ENCODE assay signal across 25 mouse cellular contexts in the genomic region with DNA sequence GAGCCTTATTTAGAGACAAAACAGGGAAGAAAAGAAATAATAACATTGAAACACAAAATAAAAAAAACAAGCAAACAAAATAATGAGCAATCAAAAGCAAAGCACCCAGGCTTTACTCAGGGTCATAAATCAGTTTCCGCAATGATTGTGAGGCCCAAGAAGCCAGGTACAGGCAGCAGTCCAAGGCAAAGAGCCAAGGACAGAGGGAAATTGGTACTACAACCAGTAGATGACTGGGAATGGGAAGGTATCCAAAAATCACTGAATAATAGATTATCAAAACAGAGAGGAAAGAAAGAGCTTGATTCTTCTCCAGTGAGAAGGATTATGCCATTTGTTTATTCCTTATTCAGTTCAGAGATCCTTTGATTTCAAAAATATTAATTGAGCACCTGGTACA.
A peak's percentile ranks its signal among the peaks of the same experiment; 100 is the strongest.
DNase-seq lines count a peak whose midpoint lies in the region; ATAC-seq and TF ChIP-seq lines count a peak whose summit lies in the region.
"Had no signal": no experiment of that assay in that cellular context is flagged by ENCODE, and none has a peak within 500 bp of the region (broad histone marks: within the 10 kb centered on the region; RNA-seq: fewer than 3 reads in every experiment).

No protein-coding gene starts in this region.

- H3K4me3 ChIP-seq in hindbrain, postnatal 0 days (ENCODE audit: low read length), result no peak overlapping the region
- H3K4me3 ChIP-seq in hindbrain, embryonic 16.5 days (ENCODE audit: low read length), result no peak overlapping the region
- no peak overlapping the region for H3K4me3 ChIP-seq in hindbrain, embryonic 14.5 days (replicated peaks; ENCODE audit: low read length)
- H3K4me3 ChIP-seq: embryonic facial prominence, embryonic 13.5 days; heart, adult 2 months; heart, embryonic 13.5 days; hindbrain, embryonic 12.5 days; limb, embryonic 10.5 days; midbrain, embryonic 12.5 days had no signal

- no peak for TF ChIP-seq CTCF in hindbrain, postnatal 0 days (IDR thresholded peaks at IDR 0.05; ENCODE audit: low read depth)

- no peaks in the 10 kb centered on the region for H3K27me3 ChIP-seq in hindbrain, postnatal 0 days (ENCODE audit: insufficient read depth, low read length)
- no peaks in the 10 kb centered on the region for H3K27me3 ChIP-seq in hindbrain, embryonic 16.5 days (replicated peaks; ENCODE audit: control insufficient read depth, insufficient read depth, low read length)
- H3K27me3 ChIP-seq in hindbrain, embryonic 14.5 days (ENCODE audit: control insufficient read depth, insufficient read depth, low read length), result no peaks in the 10 kb centered on the region
- H3K27me3 ChIP-seq: embryonic facial prominence, embryonic 13.5 days; heart, embryonic 13.5 days; hindbrain, embryonic 12.5 days; midbrain, embryonic 12.5 days had no signal

- ATAC-seq in cerebellum, adult (ENCODE audit: insufficient number of reproducible peaks, low FRiP score, low TSS enrichment), result no peak
- no peak for ATAC-seq in hindbrain, postnatal 0 days
- ATAC-seq in hindbrain, embryonic 16.5 days, result no peak
- no peak for ATAC-seq in hindbrain, embryonic 14.5 days (ENCODE audit: low FRiP score)
- ATAC-seq: forebrain, postnatal 0 days; liver, postnatal 0 days; Patski had no signal

- no peaks in the 10 kb centered on the region for H3K36me3 ChIP-seq in hindbrain, postnatal 0 days (ENCODE audit: insufficient read depth, low read length)
- H3K36me3 ChIP-seq in hindbrain, embryonic 16.5 days (ENCODE audit: control insufficient read depth, insufficient read depth, low read length), result no peaks in the 10 kb centered on the region
- H3K36me3 ChIP-seq in hindbrain, embryonic 14.5 days (replicated peaks; ENCODE audit: control insufficient read depth, insufficient read depth), result no peaks in the 10 kb centered on the region
- H3K36me3 ChIP-seq: embryonic facial prominence, embryonic 13.5 days; heart, embryonic 13.5 days; hindbrain, embryonic 12.5 days; limb, embryonic 10.5 days; midbrain, embryonic 12.5 days had no signal

- H3K4me2 ChIP-seq in hindbrain, postnatal 0 days (ENCODE audit: low read depth, low read length), result no peak overlapping the region
- no peak overlapping the region for H3K4me2 ChIP-seq in hindbrain, embryonic 16.5 days (ENCODE audit: low read length)
- no peak overlapping the region for H3K4me2 ChIP-seq in hindbrain, embryonic 14.5 days (replicated peaks)
- H3K4me2 ChIP-seq: embryonic facial prominence, embryonic 13.5 days; heart, embryonic 13.5 days; hindbrain, embryonic 12.5 days; midbrain, embryonic 12.5 days had no signal

- H3K4me1 ChIP-seq in hindbrain, postnatal 0 days (ENCODE audit: insufficient read depth, low read length), result no peaks in the 10 kb centered on the region
- H3K4me1 ChIP-seq in hindbrain, embryonic 16.5 days (ENCODE audit: control insufficient read depth, insufficient read depth, low read depth, low read length), result no peaks in the 10 kb centered on the region
- no peaks in the 10 kb centered on the region for H3K4me1 ChIP-seq in hindbrain, embryonic 14.5 days (replicated peaks; ENCODE audit: control insufficient read depth, insufficient read depth, low read length)
- H3K4me1 ChIP-seq: embryonic facial prominence, embryonic 13.5 days; heart, embryonic 13.5 days; hindbrain, embryonic 12.5 days; limb, embryonic 10.5 days; midbrain, embryonic 12.5 days had no signal

- 64% methylated on average over 1 of the region's 1 CpGs for WGBS in hindbrain, postnatal 0 days
- 69% methylated on average over 1 of the region's 1 CpGs for WGBS in hindbrain, embryonic 16.5 days
- WGBS in hindbrain, embryonic 14.5 days, result 85% methylated on average over 1 of the region's 1 CpGs

- DNase-seq in cerebellum, postnatal 10 days, result peak; percentile 70 to 77
- peak; percentile 18 for DNase-seq in hindbrain, postnatal 0 days (ENCODE audit: low spot score)
- DNase-seq in NIH3T3 (ENCODE audit: low read depth), result peak; percentile 60
- peak; percentile 10 for DNase-seq in brain, adult 2 months (ENCODE audit: low read depth, low spot score)
- no peak for DNase-seq in hindbrain, embryonic 14.5 days (ENCODE audit: low spot score)
- DNase-seq: cerebellum, adult 9-10 months; forebrain, postnatal 0 days; gastrocnemius, postnatal 36 days; heart, adult 2 months; heart, postnatal 14 days; kidney, adult 2 months; kidney, postnatal 10 days; liver; liver, postnatal 0 days; lung, postnatal 14 days; right cerebral cortex, postnatal 25 days; spleen, adult 18-20 months had no signal

- H3K9ac ChIP-seq in hindbrain, postnatal 0 days (replicated peaks; ENCODE audit: low read length), result no peak overlapping the region
- H3K9ac ChIP-seq in hindbrain, embryonic 16.5 days (ENCODE audit: low read depth, low read length), result no peak overlapping the region
- H3K9ac ChIP-seq in hindbrain, embryonic 14.5 days, result no peak overlapping the region
- H3K9ac ChIP-seq: embryonic facial prominence, embryonic 13.5 days; forebrain, postnatal 0 days; heart, embryonic 13.5 days; hindbrain, embryonic 12.5 days; liver, postnatal 0 days; midbrain, embryonic 12.5 days had no signal

- no peaks in the 10 kb centered on the region for H3K9me3 ChIP-seq in hindbrain, postnatal 0 days (ENCODE audit: low read length)
- H3K9me3 ChIP-seq in hindbrain, embryonic 16.5 days (ENCODE audit: control insufficient read depth, low read length), result no peaks in the 10 kb centered on the region
- no peaks in the 10 kb centered on the region for H3K9me3 ChIP-seq in hindbrain, embryonic 14.5 days (ENCODE audit: control insufficient read depth, low read length)
- H3K9me3 ChIP-seq: embryonic facial prominence, embryonic 13.5 days; heart, embryonic 13.5 days; hindbrain, embryonic 12.5 days; limb, embryonic 10.5 days; midbrain, embryonic 12.5 days had no signal

- no peak overlapping the region for H3K27ac ChIP-seq in hindbrain, postnatal 0 days
- H3K27ac ChIP-seq in hindbrain, embryonic 16.5 days (ENCODE audit: low read depth, low read length), result no peak overlapping the region
- no peak overlapping the region for H3K27ac ChIP-seq in hindbrain, embryonic 14.5 days
- H3K27ac ChIP-seq: embryonic facial prominence, embryonic 13.5 days; heart, adult 2 months; heart, embryonic 13.5 days; hindbrain, embryonic 12.5 days; limb, embryonic 10.5 days; midbrain, embryonic 12.5 days had no signal
